Mouse (Mus musculus): Measurements from ENCODE around the gene Fam13c.

- no peak for TF ChIP-seq HCFC1 (IDR thresholded peaks at IDR 0.05; ENCODE audit: borderline replicate concordance, insufficient read depth, low read length)
- no peak for TF ChIP-seq MAFK (IDR thresholded peaks at IDR 0.05; ENCODE audit: insufficient read depth, low read depth, low read length)
- no peak for TF ChIP-seq CHD2 (IDR thresholded peaks at IDR 0.05; ENCODE audit: low read depth, low read length)
Measured at GRCm38 (mm10) chr10:70586876-70587405, 146.7 kb downstream of the Fam13c start.

Data from ES-E14 (cell line).